Mouse (Mus musculus): ENCODE data around the gene Brd4. TPM values are rescaled to one million over a fixed set of nuclear protein-coding genes. Genes with fewer than 3 reads are reported as not detected.

Gene Brd4
- polyA plus RNA-seq, 1 experiment from 2014 or later = 28.3 TPM

DNA sequence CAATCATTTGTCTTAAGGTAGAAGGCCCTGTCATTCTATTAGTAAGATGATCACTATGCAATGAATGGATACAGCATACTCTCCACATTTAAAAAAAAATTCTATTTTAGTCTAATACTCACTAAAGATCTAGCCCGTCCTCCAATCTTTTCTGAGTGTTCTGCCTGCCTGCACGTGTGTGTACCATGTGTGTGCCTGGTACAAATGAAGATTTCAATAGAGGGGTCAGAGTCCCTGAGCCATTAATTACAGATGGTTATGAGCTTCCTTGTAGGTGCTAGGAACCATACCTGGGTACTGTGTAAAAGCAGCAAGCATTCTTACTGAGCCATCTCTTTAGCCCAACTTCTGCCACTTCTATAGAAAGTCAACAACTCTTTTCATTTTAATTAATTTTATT lies 27.6 kb downstream of the Brd4 start:
- no peak for DNase-seq
- H3K27me3 ChIP-seq = no peaks in the 10 kb centered on the region

DNA sequence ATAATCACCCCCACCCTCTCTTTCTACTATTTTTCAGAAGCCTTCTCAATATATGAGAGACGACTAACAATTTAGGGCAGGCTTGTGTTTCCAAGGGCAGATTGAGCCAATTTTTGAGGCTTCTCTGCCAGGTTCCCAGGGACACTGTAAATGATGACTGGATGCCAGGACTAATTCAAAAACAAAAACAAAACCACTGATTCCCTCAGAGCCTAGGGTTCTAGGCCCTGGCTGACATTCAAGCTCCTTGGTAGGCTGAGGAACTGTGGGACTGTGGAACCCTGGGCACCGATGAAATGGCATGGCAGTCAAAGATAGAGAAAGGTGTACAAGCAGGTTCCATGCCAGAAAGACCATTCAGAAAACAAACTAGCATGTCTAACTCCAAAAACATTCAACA lies 31.3 kb downstream of the Brd4 start:
- no peak overlapping the region for H3K4me2 ChIP-seq
- H3K4me1 ChIP-seq (replicated peaks) = peaks cover 61% of the 10 kb centered on the region
- H3K36me3 ChIP-seq = 0 out of 2 replicates have a peak, but pooled peaks cover 4% of the 10 kb centered on the region
- 76% methylated on average over 2 of the region's 2 CpGs for WGBS (ENCODE audit: insufficient replicate concordance)
- H3K27ac ChIP-seq = no peak overlapping the region
- ATAC-seq (ENCODE audit: low read depth) (no peak), DNase-seq (no peak)
- no peak overlapping the region for H3K9ac ChIP-seq
- H3K9me3 ChIP-seq (replicated peaks) = no peaks in the 10 kb centered on the region
- no peaks in the 10 kb centered on the region for H3K27me3 ChIP-seq
- H3K4me3 ChIP-seq (replicated peaks) = no peak overlapping the region

More for the DNA sequence above, 27.6 kb downstream of the Brd4 start:
- no peak overlapping the region for H3K27ac ChIP-seq
- H3K9ac ChIP-seq = no peak overlapping the region
- H3K36me3 ChIP-seq = no peaks in the 10 kb centered on the region
- H3K4me1 ChIP-seq (replicated peaks) = peaks cover 55% of the 10 kb centered on the region
- H3K4me3 ChIP-seq (replicated peaks) = no peak overlapping the region
- WGBS (ENCODE audit: insufficient replicate concordance) = 65% methylated on average over 2 of the region's 2 CpGs
- ATAC-seq (ENCODE audit: low read depth) = no peak
- no peak overlapping the region for H3K4me2 ChIP-seq
- no peaks in the 10 kb centered on the region for H3K9me3 ChIP-seq (replicated peaks)

DNA sequence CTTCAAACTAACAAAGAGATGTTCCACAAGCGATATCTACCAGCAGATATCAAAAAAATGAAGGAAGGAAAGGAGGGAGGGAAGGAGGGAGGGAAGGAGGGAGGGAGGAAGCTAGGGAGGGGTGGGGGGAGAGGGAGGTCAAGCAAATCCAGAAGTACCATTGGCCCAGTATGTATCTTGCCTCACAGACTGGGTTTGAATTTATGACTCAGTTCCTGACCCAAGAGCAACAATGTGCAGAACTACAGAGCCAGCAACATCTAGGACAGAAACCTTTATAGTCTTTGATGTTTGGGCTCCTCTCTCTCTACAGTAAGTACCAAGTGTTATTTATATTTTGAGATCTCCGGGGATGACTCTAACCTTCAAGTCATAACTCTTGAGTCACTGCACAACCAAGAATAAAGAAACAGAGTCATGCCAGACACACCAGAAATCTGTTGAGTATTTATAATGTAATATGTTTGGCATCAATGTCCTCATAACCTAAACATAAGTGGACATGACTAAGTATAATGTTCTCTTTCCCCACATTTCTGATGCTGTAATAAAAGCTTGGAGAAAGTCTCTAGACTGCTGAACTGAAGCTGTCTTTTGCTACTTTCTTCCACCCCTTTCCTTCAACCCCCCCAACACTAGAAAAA lies 32.6 kb downstream of the Brd4 start:
- Histone ChIP-seq H3K4me3 (replicated peaks) (no peak overlapping the region), H3K9ac (no peak overlapping the region), H3K27me3 (no peaks in the 10 kb centered on the region), H3K4me1 (replicated peaks) (peaks cover 49% of the 10 kb centered on the region), H3K9me3 (replicated peaks) (no peaks in the 10 kb centered on the region), H3K36me3 (0 out of 2 replicates have a peak, but pooled peaks cover 4% of the 10 kb centered on the region), H3K4me2 (no peak overlapping the region), H3K27ac (no peak overlapping the region)
- WGBS (ENCODE audit: insufficient replicate concordance) = 58% methylated on average over 2 of the region's 2 CpGs
- ATAC-seq (ENCODE audit: low read depth) (no peak), DNase-seq (no peak)

DNA sequence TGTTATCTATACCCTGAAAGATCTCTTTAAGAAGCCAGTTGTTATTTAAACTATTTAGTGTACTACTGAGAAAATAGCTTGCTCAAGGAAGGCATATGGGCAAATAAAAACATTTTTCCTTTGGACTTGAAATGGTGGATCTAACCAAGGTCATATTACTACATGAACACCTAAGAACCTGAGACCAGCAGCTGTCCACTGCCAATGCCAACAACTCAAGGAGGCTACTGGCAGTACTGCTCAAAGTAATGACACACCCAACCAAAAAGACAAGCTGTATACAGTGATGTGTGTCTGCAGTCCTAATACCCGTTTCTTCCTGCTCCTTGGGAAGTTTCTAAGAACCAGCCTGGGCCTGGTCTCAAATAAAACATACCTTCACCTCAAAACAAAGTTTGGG lies 34.5 kb downstream of the Brd4 start:
- no peak overlapping the region for H3K9ac ChIP-seq
- H3K9me3 ChIP-seq (replicated peaks) = no peaks in the 10 kb centered on the region

DNA sequence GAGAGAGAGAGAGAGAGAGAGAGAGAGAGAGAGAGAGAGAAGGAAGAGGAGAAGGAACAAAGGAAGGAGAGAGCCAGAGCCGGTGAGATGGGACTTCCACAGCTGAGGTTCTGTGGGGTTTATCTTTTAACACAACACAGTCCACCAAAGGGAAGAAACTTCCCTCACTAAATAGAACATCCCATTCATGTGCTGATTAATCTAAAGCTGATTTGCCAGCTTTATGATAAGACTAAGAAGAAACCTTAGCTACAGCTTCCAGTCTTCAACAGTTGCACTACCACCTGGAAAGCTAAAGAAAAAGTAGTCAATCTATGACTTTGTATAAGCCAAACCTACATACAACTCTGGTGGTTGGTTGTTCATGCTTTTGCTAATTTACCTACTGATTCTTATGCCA lies 36.3 kb downstream of the Brd4 start:
- WGBS (ENCODE audit: insufficient replicate concordance) = 43% methylated on average over 1 of the region's 1 CpGs

More for the DNA sequence above, 34.5 kb downstream of the Brd4 start:
- Histone ChIP-seq H3K4me2 (no peak overlapping the region), H3K4me1 (replicated peaks) (peaks cover 45% of the 10 kb centered on the region), H3K27ac (no peak overlapping the region), H3K4me3 (replicated peaks) (no peak overlapping the region), H3K36me3 (0 out of 2 replicates have a peak, but pooled peaks cover 9% of the 10 kb centered on the region), H3K27me3 (no peaks in the 10 kb centered on the region)
- no peak for DNase-seq
- WGBS (ENCODE audit: insufficient replicate concordance) = 68% methylated on average over 1 of the region's 1 CpGs
- no peak for ATAC-seq (ENCODE audit: low read depth)

DNA sequence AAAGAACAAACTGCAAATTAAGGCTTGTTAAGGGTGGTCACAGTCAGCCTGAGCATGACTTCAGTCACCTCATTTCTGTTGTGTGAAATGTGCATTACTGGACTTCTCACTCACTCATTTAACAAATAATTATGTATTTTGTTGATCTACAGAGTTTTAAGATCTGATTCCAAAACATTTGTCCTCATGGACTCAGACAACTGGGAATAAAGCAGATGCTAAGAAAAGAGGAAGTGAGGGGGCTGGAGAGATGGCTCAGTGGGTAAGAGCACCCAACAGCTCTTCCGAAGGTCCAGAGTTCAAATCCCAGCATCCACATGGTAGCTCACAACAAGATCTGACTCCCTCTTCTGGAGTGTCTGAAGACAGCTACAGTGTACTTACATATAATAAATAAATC lies 36.9 kb downstream of the Brd4 start:
- DNase-seq (no peak), ATAC-seq (ENCODE audit: low read depth) (no peak)
- WGBS (ENCODE audit: insufficient replicate concordance) = 86% methylated on average over 1 of the region's 1 CpGs
- H3K9ac ChIP-seq = no peak overlapping the region
- no peak overlapping the region for H3K4me3 ChIP-seq (replicated peaks)
- peaks cover 38% of the 10 kb centered on the region for H3K4me1 ChIP-seq (replicated peaks)
- H3K36me3 ChIP-seq = 0 out of 2 replicates have a peak, but pooled peaks cover 10% of the 10 kb centered on the region
- H3K4me2 ChIP-seq = no peak overlapping the region
- no peak overlapping the region for H3K27ac ChIP-seq
- no peaks in the 10 kb centered on the region for H3K27me3 ChIP-seq
- no peaks in the 10 kb centered on the region for H3K9me3 ChIP-seq (replicated peaks)

More for the DNA sequence above, 36.3 kb downstream of the Brd4 start:
- no peak overlapping the region for H3K4me2 ChIP-seq
- no peaks in the 10 kb centered on the region for H3K27me3 ChIP-seq
- H3K27ac ChIP-seq = no peak overlapping the region
- DNase-seq = no peak
- ATAC-seq (ENCODE audit: low read depth) = no peak
- 0 out of 2 replicates have a peak, but pooled peaks cover 10% of the 10 kb centered on the region for H3K36me3 ChIP-seq
- H3K4me3 ChIP-seq (replicated peaks) = no peak overlapping the region
- H3K9me3 ChIP-seq (replicated peaks) = no peaks in the 10 kb centered on the region
- H3K9ac ChIP-seq = no peak overlapping the region
- H3K4me1 ChIP-seq (replicated peaks) = peaks cover 42% of the 10 kb centered on the region

DNA sequence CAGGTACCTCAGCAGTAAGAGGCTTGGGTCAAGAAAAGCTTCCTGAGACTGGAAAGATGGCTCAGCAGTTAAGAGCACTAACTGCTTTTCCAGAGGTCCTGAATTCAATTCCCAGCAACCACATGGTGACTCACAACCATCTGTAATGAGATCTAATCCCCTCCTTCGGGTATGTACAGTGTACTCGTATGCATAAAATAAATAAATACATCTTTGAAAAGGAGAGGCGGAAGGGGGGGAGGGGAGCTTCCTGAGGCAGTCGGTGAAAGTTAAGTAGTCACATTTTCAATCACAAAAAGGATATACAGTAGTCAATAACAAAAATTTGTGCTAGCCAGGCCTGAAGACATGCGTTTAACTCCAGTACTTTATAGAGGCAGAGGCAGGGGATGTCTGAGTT lies 38.4 kb downstream of the Brd4 start:
- H3K4me3 ChIP-seq (replicated peaks) = no peak overlapping the region
- no peak overlapping the region for H3K9ac ChIP-seq
- no peak overlapping the region for H3K27ac ChIP-seq
- no peak overlapping the region for H3K4me2 ChIP-seq
- DNase-seq (no peak), ATAC-seq (ENCODE audit: low read depth) (no peak)
- WGBS (ENCODE audit: insufficient replicate concordance) = 68% methylated on average over 5 of the region's 5 CpGs
- no peaks in the 10 kb centered on the region for H3K9me3 ChIP-seq (replicated peaks)
- peaks cover 39% of the 10 kb centered on the region for H3K4me1 ChIP-seq (replicated peaks)
- H3K27me3 ChIP-seq = no peaks in the 10 kb centered on the region
- peaks cover 16% of the 10 kb centered on the region for H3K36me3 ChIP-seq

DNA sequence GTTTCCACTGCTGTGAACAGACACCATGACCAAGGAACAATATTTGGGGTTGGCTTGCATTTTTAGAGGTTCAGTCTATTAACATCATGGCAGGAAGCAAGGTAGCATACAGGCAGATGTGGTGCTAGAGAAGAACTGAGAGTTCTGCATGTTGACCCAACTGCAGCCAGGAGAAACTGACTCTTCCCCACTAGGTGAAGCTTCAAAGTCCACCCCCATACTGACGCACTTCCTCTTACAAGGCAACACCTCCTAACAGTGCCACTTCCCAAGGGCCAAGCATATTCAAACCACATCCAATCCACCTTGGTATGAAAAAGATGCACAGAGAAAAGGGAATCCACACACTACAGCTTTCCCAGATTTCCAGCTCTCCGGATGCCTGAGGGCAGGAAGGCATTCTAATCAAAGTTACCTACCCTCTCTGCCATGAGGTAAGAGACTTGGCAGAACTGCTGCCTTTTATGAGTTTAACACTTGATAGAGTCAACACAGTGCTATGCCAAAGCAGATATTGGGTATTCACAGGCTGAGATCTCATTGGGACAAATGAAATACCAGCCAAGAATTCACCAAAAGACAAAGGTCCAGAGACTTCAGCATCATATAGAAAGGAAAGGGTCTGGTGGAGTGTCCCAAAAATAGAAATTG lies 43.5 kb downstream of the Brd4 start:
- Histone ChIP-seq H3K4me3 (replicated peaks) (no peak overlapping the region), H3K9ac (no peak overlapping the region), H3K36me3 (peaks cover 19% of the 10 kb centered on the region), H3K27ac (no peak overlapping the region), H3K4me1 (replicated peaks) (peaks cover 46% of the 10 kb centered on the region), H3K4me2 (no peak overlapping the region), H3K27me3 (no peaks in the 10 kb centered on the region), H3K9me3 (replicated peaks) (no peaks in the 10 kb centered on the region)
- ATAC-seq (ENCODE audit: low read depth) (no peak), DNase-seq (no peak)
- WGBS (ENCODE audit: insufficient replicate concordance) = 70% methylated on average over 2 of the region's 2 CpGs

DNA sequence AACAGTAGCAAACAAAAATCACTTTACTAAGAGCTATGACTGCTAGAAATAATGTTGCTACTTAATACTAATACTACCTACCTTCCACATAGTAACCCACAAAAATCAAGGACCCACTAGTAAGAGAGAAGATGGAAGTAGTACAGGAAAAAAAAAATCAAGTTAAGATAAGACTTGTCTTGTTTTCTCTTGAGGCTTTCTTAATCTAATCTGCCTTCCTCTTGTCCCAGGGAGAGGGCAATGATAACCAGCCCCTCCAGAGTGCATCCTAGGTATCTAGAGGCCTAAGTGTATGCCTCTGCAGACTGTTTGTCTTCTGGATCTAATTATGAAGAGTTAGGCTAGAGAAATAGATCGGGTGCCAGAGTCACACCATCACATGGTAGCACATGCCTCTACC lies 45.9 kb downstream of the Brd4 start:
- H3K4me2 ChIP-seq = no peak overlapping the region
- no peak for ATAC-seq (ENCODE audit: low read depth)
- H3K9ac ChIP-seq = no peak overlapping the region
- no peak for DNase-seq
- no peaks in the 10 kb centered on the region for H3K9me3 ChIP-seq (replicated peaks)
- 41% methylated on average over 1 of the region's 1 CpGs for WGBS (ENCODE audit: insufficient replicate concordance)
- no peak overlapping the region for H3K4me3 ChIP-seq (replicated peaks)
- peaks cover 50% of the 10 kb centered on the region for H3K4me1 ChIP-seq (replicated peaks)
- peaks cover 15% of the 10 kb centered on the region for H3K36me3 ChIP-seq
- no peak overlapping the region for H3K27ac ChIP-seq
- H3K27me3 ChIP-seq = no peaks in the 10 kb centered on the region

DNA sequence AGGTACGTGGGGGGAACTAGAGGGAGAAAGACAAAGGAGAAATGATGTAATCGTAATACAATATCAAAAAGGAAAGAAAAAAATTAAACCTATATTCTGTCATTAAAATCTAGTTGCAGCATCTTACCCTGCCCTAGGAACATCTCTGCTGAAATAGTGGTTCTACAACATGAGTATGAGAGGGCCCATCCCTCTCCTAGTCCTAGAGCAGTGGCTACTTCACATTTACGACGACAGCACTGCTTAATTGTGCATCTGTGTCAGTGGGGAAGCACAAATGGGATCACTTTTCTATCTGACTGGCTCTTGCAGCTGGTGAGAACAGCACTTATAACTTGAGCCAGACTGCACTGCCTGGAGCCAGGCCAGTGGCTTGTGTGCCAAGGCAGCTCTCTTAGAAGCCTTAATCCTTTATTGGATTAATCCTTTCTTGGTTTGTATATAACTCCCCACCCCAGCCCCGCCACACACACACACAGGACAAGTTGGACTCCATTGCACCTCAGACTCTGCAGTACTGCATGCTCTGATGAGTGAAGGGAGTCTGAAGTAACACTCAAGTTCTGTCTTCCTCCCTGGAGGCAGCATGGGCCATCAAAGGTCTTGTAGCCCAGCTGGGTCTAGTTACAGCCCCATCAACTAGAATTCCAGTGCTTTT lies 48.9 kb downstream of the Brd4 start:
- DNase-seq (no peak), ATAC-seq (ENCODE audit: low read depth) (no peak)
- Histone ChIP-seq H3K4me1 (replicated peaks) (peaks cover 44% of the 10 kb centered on the region), H3K4me3 (replicated peaks) (no peak overlapping the region), H3K9ac (no peak overlapping the region), H3K9me3 (replicated peaks) (no peaks in the 10 kb centered on the region), H3K27ac (no peak overlapping the region), H3K4me2 (no peak overlapping the region), H3K36me3 (peaks cover 15% of the 10 kb centered on the region), H3K27me3 (no peaks in the 10 kb centered on the region)
- 86% methylated on average over 5 of the region's 5 CpGs for WGBS (ENCODE audit: insufficient replicate concordance)

DNA sequence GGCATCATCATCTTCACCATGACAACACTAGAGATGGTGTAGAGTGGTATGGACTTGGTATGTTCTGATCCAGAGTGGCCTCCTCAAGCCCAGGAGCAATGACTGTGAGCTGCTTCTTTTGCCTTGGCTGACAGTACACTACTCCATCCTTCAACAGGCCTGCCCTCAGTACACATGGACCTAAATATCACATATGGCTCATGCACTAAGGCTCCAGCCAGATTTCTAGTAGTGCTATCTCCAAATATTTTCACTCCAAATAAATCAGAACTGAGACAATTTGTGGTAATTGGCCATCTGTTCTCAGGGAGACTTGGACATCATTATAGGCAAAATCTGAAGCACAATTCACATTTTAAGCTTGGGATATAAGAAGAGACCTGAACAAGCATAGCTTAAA lies 51.3 kb downstream of the Brd4 start:
- Histone ChIP-seq H3K4me3 (replicated peaks) (no peak overlapping the region), H3K4me1 (replicated peaks) (peaks cover 22% of the 10 kb centered on the region), H3K9ac (no peak overlapping the region), H3K27me3 (no peaks in the 10 kb centered on the region), H3K36me3 (peaks cover 32% of the 10 kb centered on the region), H3K27ac (no peak overlapping the region), H3K9me3 (replicated peaks) (no peaks in the 10 kb centered on the region), H3K4me2 (no peak overlapping the region)
- no peak for ATAC-seq (ENCODE audit: low read depth)
- no peak for DNase-seq

Data from liver, embryonic 13.5 days (tissue).